Mouse (Mus musculus) forebrain, embryonic 11.5 days (tissue): ENCODE measurements at regions not wholly inside any gene's neighbourhood (a gene's known extent, or its start where the extent isn't known, plus 50 kb on each side); places are given as distances from the start of the nearest gene placed in this dataset.

Experiments used
- ATAC-seq: fragments of 200-750 bp; cut with Nextera tagmentation; replicated peaks from 2 replicates; pipeline ENCODE4 v1.8.0; 2017; ENCODE audit warnings: moderate TSS enrichment; ENCODE audit not compliant: low FRiP score
- DNase-seq: peaks from one replicate; pipeline ENCODE4 v3.0.0-alpha.2; 2017; ENCODE audit warnings: low spot score
- H3K27ac ChIP-seq: fragments of 300-500 bp; sonication (generic); 2 replicates; pipeline ENCODE4 v1.5.1; 2014; ENCODE audit warnings: low read depth, low read length
- H3K27me3 ChIP-seq: fragments of 300-500 bp; sonication (generic); 2 replicates; pipeline ENCODE4 v1.6.1; 2014; ENCODE audit warnings: mild to moderate bottlenecking, low read length, mixed read lengths; ENCODE audit not compliant: control insufficient read depth, insufficient read depth
- H3K36me3 ChIP-seq: fragments of 300-500 bp; sonication (generic); 2 replicates; pipeline ENCODE4 v1.6.1; 2014; ENCODE audit warnings: mild to moderate bottlenecking, low read length, moderate library complexity, mixed read lengths; ENCODE audit not compliant: control insufficient read depth, insufficient read depth
- H3K4me1 ChIP-seq: fragments of 300-500 bp; sonication (generic); replicated peaks from 2 replicates; pipeline ENCODE4 v1.6.1; 2014; ENCODE audit warnings: low read length, mixed read lengths; ENCODE audit not compliant: control insufficient read depth, insufficient read depth
- H3K4me2 ChIP-seq: fragments of 300-500 bp; sonication (generic); 2 replicates; pipeline ENCODE4 v1.6.1; 2014; ENCODE audit warnings: low read depth, mild to moderate bottlenecking, low read length, moderate library complexity, mixed read lengths; ENCODE audit not compliant: severe bottlenecking
- H3K4me3 ChIP-seq: fragments of 300-500 bp; sonication (generic); 2 replicates; pipeline ENCODE4 v1.5.1; 2014; ENCODE audit warnings: low read depth, low read length
- H3K9ac ChIP-seq: fragments of 300-500 bp; sonication (generic); 2 replicates; pipeline ENCODE4 v1.6.1; 2014; ENCODE audit warnings: low read length
- H3K9me3 ChIP-seq: fragments of 300-500 bp; sonication (generic); 2 replicates; pipeline ENCODE4 v1.6.1; 2016; ENCODE audit warnings: low read length, mixed read lengths; ENCODE audit not compliant: control insufficient read depth
- WGBS: fragments of 180-500 bp; shearing (Covaris S2); extraction: QIAGEN DNeasy Blood & Tissue Kit; methylation state at CpG from one replicate; pipeline ENCODE4 v1.1.7; 2014; 5-methylcytosine and 5-hydroxymethylcytosine counted together

- Histone ChIP-seq H3K27ac (no peak overlapping the region), H3K9me3 (no peaks in the 10 kb centered on the region), H3K4me1 (no peaks in the 10 kb centered on the region), H3K4me3 (no peak overlapping the region), H3K36me3 (no peaks in the 10 kb centered on the region), H3K9ac (no peak overlapping the region), H3K27me3 (no peaks in the 10 kb centered on the region), H3K4me2 (no peak overlapping the region)
- no peak for DNase-seq
- WGBS, result 92% methylated on average over 7 of the region's 7 CpGs
- ATAC-seq, result no peak
Observed at GRCm38 (mm10) chr11:89178436-89178835, 104.8 kb downstream of the Gm525 start.

- no peaks in the 10 kb centered on the region for H3K27me3 ChIP-seq
- H3K4me3 ChIP-seq, result no peak overlapping the region
- WGBS, result 20% methylated on average over 9 of the region's 9 CpGs
- ATAC-seq (no peak), DNase-seq (peak; percentile 53)
- H3K9me3 ChIP-seq, result no peaks in the 10 kb centered on the region
- H3K27ac ChIP-seq, result no peak overlapping the region
- no peaks in the 10 kb centered on the region for H3K36me3 ChIP-seq
- no peak overlapping the region for H3K9ac ChIP-seq
- H3K4me1 ChIP-seq, result no peaks in the 10 kb centered on the region
- no peak overlapping the region for H3K4me2 ChIP-seq
Observed at GRCm38 (mm10) chr11:89175511-89175910, 101.9 kb downstream of the Gm525 start.

DNA sequence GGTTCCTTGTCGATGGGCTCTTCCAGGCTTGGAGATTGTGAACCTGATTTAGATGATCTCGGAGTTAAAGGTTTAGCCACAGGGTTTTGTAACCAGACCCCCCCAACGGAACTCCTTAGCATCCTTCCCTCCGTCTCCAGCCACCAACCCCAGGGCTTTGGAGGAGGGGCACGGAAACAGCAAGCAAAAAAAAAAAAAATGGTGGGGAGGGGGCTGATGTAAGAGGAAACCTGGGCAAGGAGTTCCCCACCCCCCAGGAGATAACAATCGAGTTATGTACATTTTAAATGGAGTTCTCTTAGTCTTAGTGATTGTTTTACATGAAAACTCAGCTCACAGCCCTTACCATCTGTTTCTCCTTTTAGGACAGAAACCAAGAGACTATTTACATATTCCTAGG is 101.3 kb downstream of the Gm525 start:
- Histone ChIP-seq H3K4me3 (no peak overlapping the region), H3K36me3 (no peaks in the 10 kb centered on the region), H3K4me1 (no peaks in the 10 kb centered on the region), H3K27me3 (no peaks in the 10 kb centered on the region), H3K9me3 (no peaks in the 10 kb centered on the region), H3K27ac (no peak overlapping the region), H3K9ac (no peak overlapping the region), H3K4me2 (no peak overlapping the region)
- DNase-seq (no peak), ATAC-seq (no peak)
- WGBS, result 37% methylated on average over 6 of the region's 6 CpGs

GRCm38 (mm10) chr11:89165278-89165677 is 91.6 kb downstream of the Gm525 start:
- DNase-seq (peak; percentile 92), ATAC-seq (no peak; the same call in 1 of the 2 replicates)
- Histone ChIP-seq H3K27ac (no peak overlapping the region), H3K9ac (no peak overlapping the region), H3K36me3 (no peaks in the 10 kb centered on the region), H3K4me1 (no peaks in the 10 kb centered on the region), H3K27me3 (no peaks in the 10 kb centered on the region), H3K4me3 (no peak overlapping the region), H3K9me3 (no peaks in the 10 kb centered on the region), H3K4me2 (no peak overlapping the region)
- WGBS, result 15% methylated on average over 6 of the region's 6 CpGs

DNA sequence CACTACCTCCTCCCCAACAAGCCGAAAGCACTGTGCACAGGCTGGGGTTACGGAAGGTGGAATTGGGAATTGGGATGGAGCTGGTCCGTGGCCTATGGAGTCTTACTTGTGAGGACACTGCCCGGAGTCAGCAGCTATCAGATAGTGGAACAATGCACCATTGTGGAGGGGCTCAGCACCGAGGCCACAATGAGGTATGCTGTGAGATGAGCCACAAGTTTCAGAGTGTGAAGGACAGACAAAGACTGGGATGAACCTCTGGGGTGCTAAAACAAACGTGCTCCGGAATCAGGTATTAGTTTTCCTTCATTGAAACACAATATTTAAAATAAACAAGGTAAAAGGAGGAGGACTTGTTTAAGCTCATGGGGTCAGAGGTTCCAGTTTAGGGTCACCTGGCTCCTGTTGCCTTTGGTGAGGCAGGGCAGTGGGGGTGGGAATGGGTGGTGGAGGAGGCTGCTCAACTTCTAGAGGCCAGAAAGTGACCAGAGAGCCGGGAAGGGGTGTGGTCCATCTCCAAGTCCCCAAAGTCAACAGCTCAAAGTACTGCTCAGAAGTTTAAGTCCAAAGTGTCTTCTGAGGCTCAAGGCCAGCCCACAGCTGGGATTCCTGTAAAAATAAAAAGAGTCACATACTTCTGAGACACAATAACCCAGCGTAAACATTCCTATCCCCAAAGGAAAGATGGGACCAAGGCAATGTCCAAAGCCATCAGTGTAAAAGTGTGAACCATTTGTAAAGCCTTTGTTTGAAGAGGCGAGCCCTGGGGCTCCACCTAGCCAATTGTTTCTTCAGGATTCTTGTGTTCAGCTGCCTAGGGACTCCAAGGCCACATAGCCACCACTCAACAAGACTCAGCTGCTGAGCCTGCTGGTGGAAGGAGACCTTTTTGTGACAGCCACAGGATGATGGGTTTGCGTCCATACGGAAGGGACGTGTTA is 80.1 kb downstream of the Gm525 start:
- Histone ChIP-seq H3K36me3 (no peaks in the 10 kb centered on the region), H3K4me3 (no peak overlapping the region), H3K4me2 (no peak overlapping the region), H3K4me1 (no peaks in the 10 kb centered on the region), H3K9ac (no peak overlapping the region), H3K27ac (no peak overlapping the region), H3K9me3 (no peaks in the 10 kb centered on the region), H3K27me3 (no peaks in the 10 kb centered on the region)
- WGBS, result 82% methylated on average over 13 of the region's 13 CpGs
- ATAC-seq, result no peak
- DNase-seq, result no peak

DNA sequence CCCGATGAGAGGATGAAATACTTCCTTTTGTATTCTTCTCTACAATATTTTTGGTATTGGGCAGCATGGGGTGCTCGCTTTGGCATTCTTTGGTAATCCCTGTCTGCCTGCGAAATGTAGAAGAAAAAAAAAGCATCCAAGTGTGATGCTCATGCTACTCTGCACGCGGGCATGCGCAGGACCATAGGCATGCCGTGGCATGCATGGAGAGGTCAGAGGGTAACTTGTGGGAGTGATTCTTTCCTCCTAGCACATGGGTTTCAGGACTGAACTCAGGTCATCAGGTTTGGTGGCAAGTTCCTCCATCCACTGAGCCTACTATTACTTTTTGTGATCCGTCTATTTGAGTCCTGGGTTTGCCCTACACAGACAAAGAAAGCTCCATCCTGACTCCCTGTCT is 74.3 kb downstream of the Gm525 start:
- DNase-seq (no peak), ATAC-seq (no peak)
- H3K9me3 ChIP-seq, result no peaks in the 10 kb centered on the region
- no peak overlapping the region for H3K4me2 ChIP-seq
- H3K9ac ChIP-seq, result no peak overlapping the region
- no peak overlapping the region for H3K4me3 ChIP-seq
- H3K27ac ChIP-seq, result no peak overlapping the region
- H3K4me1 ChIP-seq, result no peaks in the 10 kb centered on the region
- no peaks in the 10 kb centered on the region for H3K36me3 ChIP-seq
- 94% methylated on average over 8 of the region's 8 CpGs for WGBS
- H3K27me3 ChIP-seq, result no peaks in the 10 kb centered on the region

GRCm38 (mm10) chr11:89145281-89145945 is 71.8 kb downstream of the Gm525 start:
- H3K9ac ChIP-seq, result no peak overlapping the region
- no peak overlapping the region for H3K27ac ChIP-seq
- H3K27me3 ChIP-seq, result no peaks in the 10 kb centered on the region
- no peaks in the 10 kb centered on the region for H3K36me3 ChIP-seq
- no peak overlapping the region for H3K4me2 ChIP-seq
- 77% methylated on average over 19 of the region's 19 CpGs for WGBS
- no peaks in the 10 kb centered on the region for H3K4me1 ChIP-seq
- H3K9me3 ChIP-seq, result no peaks in the 10 kb centered on the region
- H3K4me3 ChIP-seq, result no peak overlapping the region
- ATAC-seq (no peak), DNase-seq (no peak)

DNA sequence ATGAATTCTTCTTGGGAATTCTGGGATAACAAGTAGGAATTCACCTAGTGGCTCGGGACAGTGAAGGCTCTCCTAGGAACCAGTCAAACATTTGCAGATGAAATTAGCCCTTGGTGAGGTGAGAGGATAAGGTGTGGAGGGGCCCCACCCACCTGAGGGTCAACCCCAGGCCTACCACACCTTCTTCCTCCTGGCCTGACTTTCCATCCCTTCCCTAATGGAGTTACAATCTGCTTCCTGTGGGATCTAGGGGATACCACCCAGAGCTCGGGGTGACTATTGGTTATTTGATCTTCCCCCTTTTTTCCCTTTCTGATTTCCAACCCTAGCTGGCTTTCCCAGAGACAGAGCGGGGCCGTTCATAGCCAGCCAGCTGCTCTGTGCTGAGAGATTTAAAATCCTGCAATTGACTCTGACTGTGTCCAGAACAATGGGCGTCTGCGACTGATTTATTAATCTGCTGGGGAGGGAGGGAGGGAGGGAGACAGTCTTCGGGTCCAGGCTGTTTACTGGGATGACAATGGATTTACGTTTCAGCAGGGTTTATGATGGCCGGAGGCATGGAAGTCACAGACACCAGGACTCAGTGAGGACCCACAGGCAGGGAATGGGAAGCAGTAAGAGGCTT is 69.0 kb downstream of the Gm525 start:
- Histone ChIP-seq H3K9me3 (no peaks in the 10 kb centered on the region), H3K4me3 (no peak overlapping the region), H3K27ac (no peak overlapping the region), H3K4me2 (no peak overlapping the region), H3K27me3 (no peaks in the 10 kb centered on the region), H3K9ac (no peak overlapping the region), H3K4me1 (no peaks in the 10 kb centered on the region), H3K36me3 (no peaks in the 10 kb centered on the region)
- DNase-seq, result no peak
- 70% methylated on average over 9 of the region's 9 CpGs for WGBS
- no peak for ATAC-seq
